Mouse (Mus musculus) hindbrain, embryonic 14.5 days (tissue): ENCODE measurements around the gene Kcnc4. TPM values are rescaled to one million over a fixed set of nuclear protein-coding genes. Genes with fewer than 3 reads are reported as not detected.
A peak's percentile ranks its signal among the peaks of the same experiment; 100 is the strongest.

ENCODE experiments used
- ATAC-seq: fragments of 200-750 bp; cut with Nextera tagmentation; 2 replicates; pipeline ENCODE4 v1.8.0; 2017; ENCODE audit warnings: moderate number of reproducible peaks, mild to moderate bottlenecking, moderate TSS enrichment, moderate library complexity; ENCODE audit not compliant: low FRiP score
- DNase-seq: peaks from one replicate; pipeline ENCODE4 v3.0.0-alpha.2; 2015; ENCODE audit warnings: low spot score
- H3K27ac ChIP-seq: fragments of 300-500 bp; sonication (generic); 2 replicates; pipeline ENCODE4 v1.5.1; 2014; ENCODE audit warnings: mild to moderate bottlenecking, moderate library complexity
- H3K27me3 ChIP-seq: fragments of 300-500 bp; sonication (generic); 2 replicates; pipeline ENCODE4 v1.6.1; 2014; ENCODE audit warnings: mild to moderate bottlenecking, low read length, mixed read lengths; ENCODE audit not compliant: control insufficient read depth, insufficient read depth
- H3K36me3 ChIP-seq: fragments of 300-500 bp; sonication (generic); replicated peaks from 2 replicates; pipeline ENCODE4 v1.6.1; 2014; ENCODE audit not compliant: control insufficient read depth, insufficient read depth
- H3K4me1 ChIP-seq: fragments of 300-500 bp; sonication (generic); replicated peaks from 2 replicates; pipeline ENCODE4 v1.6.1; 2014; ENCODE audit warnings: antibody characterized with exemption, low read length, mixed read lengths; ENCODE audit not compliant: control insufficient read depth, insufficient read depth
- H3K4me2 ChIP-seq: fragments of 300-500 bp; sonication (generic); replicated peaks from 2 replicates; pipeline ENCODE4 v1.6.1; 2014; ENCODE audit warnings: mild to moderate bottlenecking, moderate library complexity
- H3K4me3 ChIP-seq: fragments of 300-500 bp; sonication (generic); replicated peaks from 2 replicates; pipeline ENCODE4 v1.5.1; 2014; ENCODE audit warnings: mild to moderate bottlenecking, low read length
- H3K9ac ChIP-seq: fragments of 300-500 bp; sonication (generic); 2 replicates; pipeline ENCODE4 v1.6.1; 2014
- H3K9me3 ChIP-seq: fragments of 300-500 bp; sonication (generic); 2 replicates; pipeline ENCODE4 v1.6.1; 2016; ENCODE audit warnings: low read length; ENCODE audit not compliant: control insufficient read depth
- WGBS: fragments of 180-500 bp; shearing (Covaris S2); extraction: QIAGEN DNeasy Blood & Tissue Kit; methylation state at CpG from one replicate; pipeline ENCODE4 v1.1.7; 2014; 5-methylcytosine and 5-hydroxymethylcytosine counted together
- polyA plus RNA-seq: library from polyadenylated mRNA; unstranded; fragments of >200 nt; fragmentation: Nextera tagmentation; extraction: Ambion mirVana; gene quantifications from 2 replicates; pipeline ENCODE4 v1.2.1, GENCODE M21; 2014

The Kcnc4 gene
- polyA plus RNA-seq, 1 experiment from 2014 or later = 7.9 TPM

DNA sequence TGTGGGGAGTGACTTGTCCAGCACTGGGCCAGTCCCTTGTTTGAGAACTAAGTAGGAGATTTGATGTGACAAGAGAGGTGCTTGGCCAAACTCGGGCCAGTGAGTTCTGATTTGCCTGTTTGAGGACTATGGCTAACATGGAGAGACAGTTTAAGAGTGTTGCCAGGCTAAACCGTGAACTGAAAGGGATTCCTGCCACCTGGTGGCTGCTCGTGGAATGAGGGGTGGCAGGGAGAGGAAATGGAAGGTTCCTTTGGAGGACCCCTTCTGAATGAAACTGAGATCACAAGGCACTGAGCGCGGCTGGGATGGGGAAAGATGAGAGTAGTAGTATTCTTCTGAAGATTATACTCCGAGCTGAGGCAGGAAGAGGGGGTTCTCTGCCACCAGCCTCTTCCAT, 7.2 kb upstream of the Kcnc4 start:
- Histone ChIP-seq H3K27ac (no peak overlapping the region), H3K9me3 (no peaks in the 10 kb centered on the region), H3K27me3 (peaks cover 22% of the 10 kb centered on the region), H3K4me2 (no peak overlapping the region), H3K36me3 (no peaks in the 10 kb centered on the region), H3K4me1 (no peaks in the 10 kb centered on the region), H3K4me3 (no peak overlapping the region), H3K9ac (no peak overlapping the region)
- 7% methylated on average over 6 of the region's 6 CpGs for WGBS
- ATAC-seq = peak; percentile 56
- DNase-seq = peak; percentile 90

DNA sequence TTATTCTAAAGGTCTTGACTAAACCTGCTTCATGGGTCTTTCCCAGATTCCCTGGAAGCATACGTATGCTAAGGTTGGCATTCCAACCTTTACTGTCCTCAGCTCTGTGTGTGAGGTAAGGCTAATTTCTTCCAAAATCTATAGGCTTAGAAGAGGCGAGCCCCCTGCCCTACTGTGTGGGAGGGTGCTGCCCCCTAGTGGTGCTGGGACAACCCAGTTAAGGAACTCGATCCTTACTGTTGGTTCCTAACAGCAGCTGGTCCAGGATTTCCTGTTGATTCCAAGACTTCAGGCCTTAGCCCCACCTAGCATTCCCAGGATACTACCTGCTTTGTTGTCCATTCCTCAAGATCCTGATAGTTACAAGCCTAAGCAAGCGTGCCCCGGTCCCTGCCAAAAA, 2.8 kb upstream of the Kcnc4 start:
- Histone ChIP-seq H3K27ac (no peak overlapping the region), H3K4me1 (peaks cover 7% of the 10 kb centered on the region; the same call in 1 of the 2 replicates), H3K4me2 (no peak overlapping the region), H3K9me3 (no peaks in the 10 kb centered on the region), H3K36me3 (no peaks in the 10 kb centered on the region), H3K4me3 (no peak overlapping the region), H3K9ac (no peak overlapping the region), H3K27me3 (peaks cover 66% of the 10 kb centered on the region)
- WGBS = 18% methylated on average over 5 of the region's 5 CpGs
- 0 out of 2 replicates have a peak, but pooled peaks have one; percentile 42 for ATAC-seq
- DNase-seq = peak; percentile 88

DNA sequence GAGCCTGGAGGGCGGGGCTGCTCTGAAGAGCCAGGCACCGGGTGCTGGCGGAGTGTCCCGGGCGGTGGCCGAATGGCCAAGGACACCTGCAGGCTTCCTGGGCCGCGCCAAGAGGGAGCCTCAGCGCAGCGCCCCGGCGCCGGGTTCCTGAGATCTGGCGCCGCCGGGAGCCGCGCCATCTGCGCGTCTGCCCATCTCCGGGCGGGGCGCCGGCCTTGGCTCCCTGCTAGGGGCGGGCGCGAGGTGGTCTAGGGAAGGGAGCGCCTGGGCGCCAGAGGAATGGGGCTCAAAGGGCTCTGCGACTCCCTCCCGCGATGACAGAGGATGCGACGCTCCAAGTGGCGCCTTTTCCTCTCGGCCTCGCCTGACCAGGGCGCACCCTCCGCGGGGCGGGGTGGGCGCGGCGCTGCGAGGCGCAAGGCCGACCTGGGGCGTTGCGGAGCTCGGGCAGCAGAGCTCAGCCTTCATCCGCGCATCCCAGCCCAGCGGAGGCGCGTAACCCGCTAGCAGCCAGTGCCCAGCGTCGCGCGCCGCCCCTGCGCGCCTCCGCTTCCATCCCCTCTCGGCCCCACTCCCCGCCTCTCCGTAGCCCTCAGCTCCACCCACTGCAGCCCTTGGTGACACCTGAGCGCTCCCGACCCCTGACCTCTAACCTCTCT, 550 bp upstream of the Kcnc4 start:
- no peaks in the 10 kb centered on the region for H3K36me3 ChIP-seq
- peaks cover 7% of the 10 kb centered on the region; the same call in 1 of the 2 replicates for H3K4me1 ChIP-seq
- peak; percentile 47 for DNase-seq
- no peaks in the 10 kb centered on the region for H3K9me3 ChIP-seq
- H3K27ac ChIP-seq = no peak overlapping the region
- peak overlapping the region; percentile 80 for H3K9ac ChIP-seq
- peak; percentile 57 for ATAC-seq
- peak overlapping the region; percentile 67 for H3K4me3 ChIP-seq
- peaks cover 83% of the 10 kb centered on the region for H3K27me3 ChIP-seq
- H3K4me2 ChIP-seq = peak overlapping the region; percentile 99
- under 1% methylated on average over 62 of the region's 69 CpGs for WGBS

DNA sequence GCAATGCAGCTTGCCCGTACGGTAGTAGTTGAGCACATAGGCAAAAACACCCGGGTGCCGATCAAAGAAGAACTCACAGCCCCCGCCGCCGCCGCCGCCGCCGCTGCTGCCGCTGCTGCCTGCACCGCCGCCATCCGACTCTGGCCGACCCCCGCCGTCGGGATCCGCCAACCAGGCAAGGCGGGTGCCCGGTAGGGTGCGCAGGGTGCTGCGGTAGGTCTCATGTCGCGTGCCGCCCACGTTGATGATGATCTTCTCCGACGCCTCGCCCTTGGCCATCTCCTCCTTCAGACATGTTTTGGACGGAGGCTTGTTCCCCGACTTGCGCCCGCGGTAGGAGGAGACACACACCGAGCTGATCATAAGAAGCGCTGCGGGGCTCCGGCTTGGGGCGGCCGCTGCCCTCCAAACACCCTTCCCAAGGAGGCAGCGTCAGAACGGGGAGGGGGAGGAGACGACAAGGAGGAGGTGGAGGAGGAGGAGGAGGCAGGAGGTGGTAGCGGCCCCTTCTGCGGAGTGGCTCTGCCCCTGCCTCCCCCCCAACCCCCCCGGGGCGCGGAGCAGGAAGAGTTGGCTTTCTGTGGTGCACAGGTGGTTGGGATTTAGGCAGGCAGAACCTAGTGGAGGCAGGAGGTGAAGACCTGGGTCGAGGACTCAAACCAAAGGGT, 690 bp downstream of the Kcnc4 start:
- Histone ChIP-seq H3K4me1 (peaks cover 7% of the 10 kb centered on the region; the same call in 1 of the 2 replicates), H3K9me3 (no peaks in the 10 kb centered on the region), H3K27me3 (peaks cover 81% of the 10 kb centered on the region), H3K9ac (peak overlapping the region; percentile 80), H3K27ac (no peak overlapping the region), H3K4me3 (peak overlapping the region; percentile 67), H3K36me3 (no peaks in the 10 kb centered on the region), H3K4me2 (peak overlapping the region; percentile 99)
- DNase-seq (no peak), ATAC-seq (no peak)
- under 1% methylated on average over 51 of the region's 51 CpGs for WGBS

DNA sequence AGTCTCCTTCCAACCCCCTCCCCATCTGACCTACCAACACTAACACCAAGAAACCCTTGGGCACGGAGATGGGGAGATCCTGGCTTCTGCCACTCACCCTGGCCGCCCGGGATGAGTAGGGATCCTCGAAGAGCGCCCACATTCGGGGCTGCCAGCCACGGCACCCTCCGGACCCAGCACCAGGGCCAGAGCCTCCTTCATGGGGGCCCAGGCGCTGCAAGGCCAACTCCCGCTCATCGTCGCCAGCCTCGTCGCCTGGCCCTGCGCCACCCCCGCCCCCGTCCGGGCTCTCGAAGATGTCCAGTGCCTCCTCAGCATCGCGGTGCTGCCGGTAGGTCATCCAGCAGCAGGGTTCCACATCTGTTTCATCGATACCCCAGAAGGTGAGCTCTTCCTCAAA, 1.2 kb downstream of the Kcnc4 start:
- whole genome bisulfite sequencing = 5% methylated on average over 23 of the region's 23 CpGs

DNA sequence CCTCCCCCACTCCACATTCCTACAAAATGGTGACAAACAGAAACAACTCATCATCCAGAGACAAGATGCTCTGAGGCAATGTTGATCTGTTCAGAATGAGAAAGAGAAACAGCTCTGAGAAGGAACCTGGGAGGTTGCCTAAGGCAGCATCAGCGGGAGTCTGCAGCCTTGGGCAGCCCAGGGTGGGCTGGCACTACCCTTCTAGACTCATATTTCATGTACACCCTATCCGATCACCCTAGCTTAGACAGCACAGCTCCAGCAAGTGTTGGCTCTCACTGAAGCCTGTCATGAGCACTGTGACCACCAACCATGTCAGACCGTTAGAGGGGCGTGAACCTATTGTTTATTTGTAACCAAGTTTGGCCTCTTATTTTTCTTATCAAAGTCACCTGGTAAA, 5.1 kb downstream of the Kcnc4 start:
- Histone ChIP-seq H3K9ac (no peak overlapping the region), H3K27me3 (peaks cover 41% of the 10 kb centered on the region), H3K27ac (no peak overlapping the region), H3K9me3 (no peaks in the 10 kb centered on the region), H3K4me3 (no peak overlapping the region), H3K4me2 (no peak overlapping the region), H3K36me3 (no peaks in the 10 kb centered on the region), H3K4me1 (peaks cover 7% of the 10 kb centered on the region; the same call in 1 of the 2 replicates)
- DNase-seq (no peak), ATAC-seq (no peak)
- 83% methylated on average over 4 of the region's 4 CpGs for WGBS

More for the DNA sequence above, 1.2 kb downstream of the Kcnc4 start:
- H3K27me3 ChIP-seq = peaks cover 79% of the 10 kb centered on the region
- H3K36me3 ChIP-seq = no peaks in the 10 kb centered on the region
- peak overlapping the region; percentile 80 for H3K9ac ChIP-seq
- no peak overlapping the region for H3K27ac ChIP-seq
- H3K4me1 ChIP-seq = peaks cover 7% of the 10 kb centered on the region; the same call in 1 of the 2 replicates
- ATAC-seq = no peak
- peak overlapping the region; percentile 67 for H3K4me3 ChIP-seq
- no peaks in the 10 kb centered on the region for H3K9me3 ChIP-seq
- no peak for DNase-seq
- H3K4me2 ChIP-seq = peak overlapping the region; percentile 99

DNA sequence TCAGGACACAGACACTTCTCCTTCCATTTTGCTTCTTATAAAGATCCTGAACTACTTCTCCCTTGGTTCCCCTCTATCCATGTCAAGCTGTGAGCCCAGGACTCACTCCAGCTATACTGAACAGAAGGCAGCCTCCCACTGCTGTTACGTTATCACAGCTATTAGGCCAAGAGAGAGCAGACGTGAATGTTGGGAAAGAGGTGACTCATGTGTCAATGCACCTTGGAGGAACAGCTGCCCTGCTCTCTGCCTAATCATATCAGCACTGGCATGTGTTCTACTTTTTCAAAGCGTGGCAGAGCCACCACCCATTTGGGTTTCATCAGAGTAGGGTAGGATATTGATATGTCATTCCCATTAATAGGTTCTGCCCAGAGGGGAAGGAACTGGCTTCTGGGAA, 12.5 kb downstream of the Kcnc4 start:
- H3K4me2 ChIP-seq = no peak overlapping the region
- no peak overlapping the region for H3K9ac ChIP-seq
- no peak overlapping the region for H3K27ac ChIP-seq
- ATAC-seq (no peak), DNase-seq (no peak)
- H3K36me3 ChIP-seq = no peaks in the 10 kb centered on the region
- no peaks in the 10 kb centered on the region for H3K27me3 ChIP-seq
- H3K9me3 ChIP-seq = no peaks in the 10 kb centered on the region
- H3K4me3 ChIP-seq = no peak overlapping the region
- H3K4me1 ChIP-seq = no peaks in the 10 kb centered on the region
- 72% methylated on average over 3 of the region's 3 CpGs for WGBS

DNA sequence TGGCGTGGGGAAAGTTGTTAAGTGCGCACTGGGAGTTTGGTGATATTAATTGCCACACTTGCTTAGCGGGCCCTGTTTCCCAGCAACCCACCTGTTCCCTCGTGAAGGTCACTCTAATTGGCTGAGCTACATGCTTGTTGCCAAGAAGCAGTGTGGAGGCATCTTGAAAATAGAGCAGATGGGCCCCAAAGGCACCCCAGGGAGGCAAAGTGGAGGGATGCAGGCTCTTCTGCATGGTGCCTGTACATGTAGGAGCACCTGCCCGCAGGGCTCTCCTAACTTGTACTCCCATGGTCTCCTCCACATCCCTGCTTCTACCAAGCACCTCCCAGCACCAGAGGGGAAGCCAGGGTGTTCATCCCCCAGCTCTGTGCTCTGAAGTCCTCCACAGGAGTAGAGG, 15.5 kb downstream of the Kcnc4 start:
- no peaks in the 10 kb centered on the region for H3K36me3 ChIP-seq
- DNase-seq (no peak), ATAC-seq (no peak)
- no peaks in the 10 kb centered on the region for H3K27me3 ChIP-seq
- no peak overlapping the region for H3K4me3 ChIP-seq
- no peaks in the 10 kb centered on the region for H3K9me3 ChIP-seq
- H3K4me1 ChIP-seq = no peaks in the 10 kb centered on the region
- H3K27ac ChIP-seq = no peak overlapping the region
- H3K4me2 ChIP-seq = no peak overlapping the region
- WGBS = 75% methylated on average over 5 of the region's 5 CpGs
- no peak overlapping the region for H3K9ac ChIP-seq

DNA sequence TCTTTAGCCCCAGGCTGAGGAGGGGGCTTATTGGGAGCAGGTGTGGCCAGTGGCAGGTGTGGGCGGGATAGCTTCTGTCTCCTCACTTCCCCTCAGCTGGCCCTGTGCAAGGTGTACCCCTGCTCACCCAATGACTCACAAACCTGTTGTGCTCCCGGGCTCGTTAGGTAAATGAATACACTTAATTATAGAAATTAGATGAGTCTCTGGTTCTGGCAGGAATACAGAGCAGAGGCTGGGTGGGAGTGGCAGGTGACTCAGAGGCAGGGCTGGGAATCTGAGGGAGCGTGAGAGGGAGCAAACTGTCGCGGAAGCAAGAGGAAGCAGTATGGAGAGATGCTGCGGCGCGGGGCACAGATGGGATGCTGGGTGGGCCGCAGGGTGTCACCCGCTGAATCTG, 17.2 kb downstream of the Kcnc4 start:
- Histone ChIP-seq H3K4me2 (no peak overlapping the region), H3K4me1 (no peaks in the 10 kb centered on the region), H3K4me3 (no peak overlapping the region), H3K9ac (no peak overlapping the region), H3K27ac (no peak overlapping the region), H3K36me3 (no peaks in the 10 kb centered on the region), H3K27me3 (no peaks in the 10 kb centered on the region), H3K9me3 (no peaks in the 10 kb centered on the region)
- DNase-seq (no peak), ATAC-seq (no peak)
- 84% methylated on average over 11 of the region's 11 CpGs for WGBS
